Mouse (Mus musculus): Measurements from ENCODE around the gene Cers1.

DNA sequence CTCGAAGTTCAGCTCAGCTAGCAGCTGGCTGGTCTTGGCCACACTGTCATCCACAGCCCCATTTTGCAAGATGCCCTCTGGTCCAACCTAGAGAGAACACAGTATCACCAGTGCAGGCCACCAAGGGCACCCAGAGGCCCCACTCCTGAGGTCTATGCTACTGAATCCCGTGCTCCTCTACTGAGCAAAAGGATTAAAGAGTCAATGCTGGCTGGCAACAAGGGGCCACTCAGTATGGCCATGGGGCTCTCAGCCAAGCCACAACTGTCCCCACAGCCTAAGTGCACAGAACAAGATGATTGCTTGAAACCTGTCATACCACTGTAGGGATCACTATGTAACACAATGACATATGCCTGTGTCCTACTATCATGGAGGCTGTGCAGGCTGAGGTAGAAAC, 28.7 kb downstream of the Cers1 start:
- TF ChIP-seq CTCF (IDR thresholded peaks at IDR 0.05; ENCODE audit: low read depth, low read length) (no peak), GATA1 (IDR thresholded peaks at IDR 0.05; ENCODE audit: borderline replicate concordance, low read length) (no peak), TAL1 (conservative IDR thresholded peaks at IDR 0.05; ENCODE audit: low read depth, low read length) (no peak), POLR2AphosphoS5 (IDR thresholded peaks at IDR 0.05; ENCODE audit: insufficient replicate concordance, low read depth, low read length) (no peak), GATA2 (IDR thresholded peaks at IDR 0.05; ENCODE audit: borderline replicate concordance, low read depth, low read length) (no peak)

Measured in G1E (cell line).